Mouse (Mus musculus): ENCODE data around the gene Hes6. TPM values are rescaled to one million over a fixed set of nuclear protein-coding genes. Genes with fewer than 3 reads are reported as not detected.

Hes6 gene
- polyA plus RNA-seq, 1 experiment from 2014 or later, result 82.9 TPM

- WGBS, result 92% methylated on average over 3 of the region's 3 CpGs
- no peak for ATAC-seq (ENCODE audit: insufficient read depth, low FRiP score, low read depth)
- peaks cover 18% of the 10 kb centered on the region for H3K4me1 ChIP-seq
Measured at GRCm38 (mm10) chr1:91437083-91437400, 23.2 kb upstream of the Hes6 start.

DNA sequence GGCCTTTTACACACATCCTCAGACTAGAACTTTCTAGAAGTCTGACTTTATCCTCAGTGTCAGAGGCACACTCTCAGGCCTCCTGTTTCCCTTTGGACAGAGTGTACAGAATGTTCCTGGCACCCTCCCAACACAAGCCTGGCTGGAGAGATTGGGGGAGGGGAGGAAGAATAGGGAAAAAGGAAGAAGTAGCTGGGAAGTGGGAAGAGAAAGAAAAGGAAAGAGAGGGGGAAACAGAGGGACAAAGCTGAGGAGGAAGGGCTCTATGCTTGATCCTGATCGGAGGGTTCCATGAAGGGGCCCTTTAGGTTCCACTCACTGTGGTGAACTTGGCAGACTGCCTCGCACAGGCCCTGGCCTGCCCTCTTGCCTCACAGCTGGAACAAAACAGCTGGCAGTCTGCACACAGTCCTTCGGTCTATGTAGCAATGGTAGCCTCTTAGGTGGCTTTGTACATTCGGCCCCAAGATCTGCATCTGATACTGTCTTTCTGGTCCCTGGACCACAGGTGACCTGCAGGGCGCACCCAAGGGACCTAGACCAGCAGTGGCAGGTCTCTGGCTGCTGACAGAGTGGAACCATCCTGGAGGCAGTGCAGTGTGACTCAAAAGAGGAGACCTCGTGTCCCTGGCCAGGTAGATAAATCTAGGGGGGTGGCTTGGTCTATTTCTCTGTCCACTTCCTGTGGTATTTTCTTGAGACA is 22.7 kb upstream of the Hes6 start:
- Histone ChIP-seq H3K4me2 (no peak overlapping the region), H3K36me3 (peaks cover 19% of the 10 kb centered on the region), H3K9ac (no peak overlapping the region), H3K9me3 (no peaks in the 10 kb centered on the region), H3K27ac (peak overlapping the region; percentile 85), H3K4me1 (peaks cover 18% of the 10 kb centered on the region), H3K27me3 (replicated peaks) (no peaks in the 10 kb centered on the region), H3K4me3 (replicated peaks) (no peak overlapping the region)
- 45% methylated on average over 6 of the region's 6 CpGs for WGBS
- ATAC-seq (ENCODE audit: insufficient read depth, low FRiP score, low read depth), result peak; percentile 66; the same call in 1 of the 2 replicates

More at GRCm38 (mm10) chr1:91437083-91437400, 23.2 kb upstream of the Hes6 start:
- peak overlapping the region; percentile 85; the same call in 1 of the 2 replicates for H3K27ac ChIP-seq
- no peak overlapping the region for H3K4me3 ChIP-seq (replicated peaks)
- no peaks in the 10 kb centered on the region for H3K27me3 ChIP-seq (replicated peaks)
- no peak overlapping the region for H3K4me2 ChIP-seq
- H3K36me3 ChIP-seq, result peaks cover 19% of the 10 kb centered on the region
- H3K9ac ChIP-seq, result no peak overlapping the region
- H3K9me3 ChIP-seq, result no peaks in the 10 kb centered on the region

GRCm38 (mm10) chr1:91435606-91436130 is 21.8 kb upstream of the Hes6 start:
- Histone ChIP-seq H3K9ac (no peak overlapping the region), H3K27ac (peak overlapping the region; percentile 85)
- ATAC-seq (ENCODE audit: insufficient read depth, low FRiP score, low read depth), result no peak

DNA sequence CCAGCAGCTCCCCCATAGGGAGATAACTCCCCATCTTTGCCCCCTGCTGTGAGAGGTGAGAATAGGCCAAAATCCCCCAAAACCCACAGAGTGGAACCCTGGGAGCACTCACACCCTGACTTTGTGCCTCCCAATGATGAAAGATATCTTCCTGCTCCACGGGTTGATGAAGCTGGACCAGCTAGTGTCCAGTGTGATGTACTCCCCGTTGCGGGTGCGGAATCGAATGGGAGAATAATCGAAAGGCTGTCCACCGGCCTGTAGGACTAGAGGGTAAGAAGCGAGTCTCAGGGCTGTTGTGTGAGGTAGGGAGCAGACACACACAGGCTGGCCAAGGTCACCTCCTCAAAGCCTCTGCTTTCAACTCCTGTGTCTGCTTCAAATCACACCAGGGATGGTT is 21.1 kb upstream of the Hes6 start:
- Histone ChIP-seq H3K4me2 (no peak overlapping the region), H3K4me1 (peaks cover 18% of the 10 kb centered on the region), H3K27me3 (replicated peaks) (no peaks in the 10 kb centered on the region), H3K9me3 (no peaks in the 10 kb centered on the region), H3K36me3 (peaks cover 25% of the 10 kb centered on the region), H3K4me3 (replicated peaks) (no peak overlapping the region), H3K27ac (no peak overlapping the region), H3K9ac (no peak overlapping the region)
- 90% methylated on average over 8 of the region's 8 CpGs for WGBS
- no peak for ATAC-seq (ENCODE audit: insufficient read depth, low FRiP score, low read depth)

More at GRCm38 (mm10) chr1:91435606-91436130, 21.8 kb upstream of the Hes6 start:
- Histone ChIP-seq H3K36me3 (peaks cover 23% of the 10 kb centered on the region), H3K9me3 (no peaks in the 10 kb centered on the region), H3K4me2 (no peak overlapping the region), H3K27me3 (replicated peaks) (no peaks in the 10 kb centered on the region), H3K4me3 (replicated peaks) (no peak overlapping the region), H3K4me1 (peaks cover 18% of the 10 kb centered on the region)
- WGBS, result 86% methylated on average over 13 of the region's 13 CpGs

GRCm38 (mm10) chr1:91430761-91431160 is 16.9 kb upstream of the Hes6 start:
- WGBS, result 62% methylated on average over 7 of the region's 7 CpGs
- no peak overlapping the region for H3K9ac ChIP-seq
- H3K4me3 ChIP-seq (replicated peaks), result no peak overlapping the region
- ATAC-seq (ENCODE audit: insufficient read depth, low FRiP score, low read depth), result no peak
- H3K36me3 ChIP-seq, result peaks cover 29% of the 10 kb centered on the region; the same call in 1 of the 2 replicates
- no peaks in the 10 kb centered on the region for H3K27me3 ChIP-seq (replicated peaks)
- no peaks in the 10 kb centered on the region for H3K9me3 ChIP-seq
- no peak overlapping the region for H3K27ac ChIP-seq
- peaks cover 4% of the 10 kb centered on the region for H3K4me1 ChIP-seq
- H3K4me2 ChIP-seq, result no peak overlapping the region

DNA sequence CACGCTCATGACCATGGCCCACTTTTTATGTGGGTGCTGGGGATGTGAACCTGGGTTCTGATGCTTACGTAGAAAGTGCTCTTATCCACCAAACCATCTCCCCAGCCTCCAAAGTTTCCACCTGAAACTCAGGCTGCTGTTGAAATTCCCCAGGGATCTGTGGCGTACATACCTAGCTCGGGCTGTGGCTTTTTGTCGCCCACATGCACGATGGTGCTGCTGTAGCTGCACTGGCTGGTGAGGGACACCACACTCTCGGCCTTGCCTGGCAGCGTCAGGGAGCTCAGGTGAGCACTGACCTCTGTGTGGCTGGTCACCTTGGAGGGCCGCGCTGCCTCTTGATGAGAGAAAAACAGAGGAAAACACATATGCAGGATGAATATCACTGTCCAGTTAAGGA is 15.4 kb upstream of the Hes6 start:
- no peak overlapping the region for H3K4me3 ChIP-seq (replicated peaks)
- H3K4me1 ChIP-seq, result no peaks in the 10 kb centered on the region
- H3K4me2 ChIP-seq, result no peak overlapping the region
- 90% methylated on average over 10 of the region's 10 CpGs for WGBS
- ATAC-seq (ENCODE audit: insufficient read depth, low FRiP score, low read depth), result no peak
- H3K9me3 ChIP-seq, result no peaks in the 10 kb centered on the region
- H3K27ac ChIP-seq, result no peak overlapping the region
- peaks cover 23% of the 10 kb centered on the region; the same call in 1 of the 2 replicates for H3K36me3 ChIP-seq
- no peak overlapping the region for H3K9ac ChIP-seq
- H3K27me3 ChIP-seq (replicated peaks), result no peaks in the 10 kb centered on the region

DNA sequence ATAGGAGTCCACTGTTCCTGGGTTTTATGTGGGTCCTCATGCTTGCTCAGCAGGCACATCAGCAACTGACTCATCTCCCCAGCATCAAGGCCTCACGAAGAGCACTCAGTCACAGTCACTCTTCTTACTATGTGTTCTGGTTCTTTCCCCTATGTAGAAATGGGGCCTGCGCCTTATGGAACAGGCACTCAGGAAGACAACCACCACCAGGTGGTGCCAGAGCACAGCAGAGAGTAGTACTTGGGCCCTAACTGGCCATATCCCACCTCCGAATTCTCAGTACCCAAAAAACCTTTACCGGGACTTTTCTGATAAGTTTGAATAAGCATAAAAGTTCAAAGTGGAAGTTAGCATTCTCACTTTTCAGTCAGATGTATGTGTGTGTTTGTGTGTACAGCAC is 14.8 kb upstream of the Hes6 start:
- Histone ChIP-seq H3K4me2 (no peak overlapping the region), H3K27ac (no peak overlapping the region), H3K4me3 (replicated peaks) (no peak overlapping the region), H3K36me3 (peaks cover 23% of the 10 kb centered on the region; the same call in 1 of the 2 replicates), H3K9me3 (no peaks in the 10 kb centered on the region), H3K27me3 (replicated peaks) (no peaks in the 10 kb centered on the region), H3K9ac (no peak overlapping the region), H3K4me1 (no peaks in the 10 kb centered on the region)
- ATAC-seq (ENCODE audit: insufficient read depth, low FRiP score, low read depth), result peak; percentile 74; the same call in 1 of the 2 replicates
- 30% methylated on average over 4 of the region's 4 CpGs for WGBS

DNA sequence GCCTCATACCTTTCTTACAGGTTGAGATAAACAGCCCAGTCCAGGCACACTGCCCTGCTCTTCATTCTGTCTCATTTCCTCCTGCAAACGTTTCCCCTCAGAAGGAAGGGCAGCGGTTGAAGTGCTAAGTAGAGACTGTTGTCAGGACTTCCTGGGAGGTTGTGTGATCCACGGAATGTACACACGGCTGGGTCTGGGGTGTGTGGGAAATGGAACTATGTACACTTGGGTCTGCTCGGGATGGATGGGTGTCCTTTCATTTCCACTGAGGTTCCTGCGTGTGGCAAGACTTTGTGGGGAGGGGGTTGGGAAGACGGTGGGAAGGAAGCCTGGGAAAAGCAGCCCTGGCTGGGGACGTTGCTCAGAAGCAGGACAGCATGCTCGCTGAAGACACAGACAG is 12.6 kb upstream of the Hes6 start:
- ATAC-seq (ENCODE audit: insufficient read depth, low FRiP score, low read depth), result no peak
- Histone ChIP-seq H3K9me3 (no peaks in the 10 kb centered on the region), H3K27ac (no peak overlapping the region), H3K36me3 (peaks cover 18% of the 10 kb centered on the region; the same call in 1 of the 2 replicates), H3K4me1 (no peaks in the 10 kb centered on the region), H3K9ac (no peak overlapping the region), H3K4me3 (replicated peaks) (no peak overlapping the region), H3K4me2 (no peak overlapping the region), H3K27me3 (replicated peaks) (no peaks in the 10 kb centered on the region)
- WGBS, result 75% methylated on average over 9 of the region's 9 CpGs

DNA sequence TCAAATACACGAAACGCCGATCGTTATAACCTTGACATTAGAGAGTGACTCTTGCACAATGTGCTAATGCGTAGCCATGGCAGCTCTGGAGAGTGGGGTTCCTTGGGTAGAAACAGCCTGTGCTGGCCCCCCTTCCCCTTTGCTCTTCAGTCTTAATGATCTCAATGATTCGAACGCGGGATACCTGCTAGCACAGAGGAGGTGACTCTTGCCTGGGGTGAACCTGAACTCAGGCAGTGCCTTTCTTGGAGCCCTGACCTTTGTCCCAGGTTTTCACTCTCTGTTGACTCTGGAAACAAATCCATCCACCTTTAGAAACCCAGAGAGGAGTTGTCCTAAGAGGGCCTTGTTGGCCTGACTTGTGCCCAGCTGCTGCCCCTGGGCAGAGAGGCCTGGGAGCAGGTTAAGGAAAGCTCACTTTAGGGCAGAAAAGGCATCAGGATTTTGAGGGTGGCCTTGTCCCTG is 6.8 kb upstream of the Hes6 start:
- Histone ChIP-seq H3K4me1 (no peaks in the 10 kb centered on the region), H3K9me3 (no peaks in the 10 kb centered on the region), H3K4me2 (no peak overlapping the region), H3K27ac (no peak overlapping the region), H3K9ac (no peak overlapping the region), H3K27me3 (replicated peaks) (no peaks in the 10 kb centered on the region), H3K36me3 (peaks cover 3% of the 10 kb centered on the region; the same call in 1 of the 2 replicates), H3K4me3 (replicated peaks) (no peak overlapping the region)
- ATAC-seq (ENCODE audit: insufficient read depth, low FRiP score, low read depth), result no peak
- WGBS, result 83% methylated on average over 8 of the region's 8 CpGs

- WGBS, result 64% methylated on average over 10 of the region's 10 CpGs
- H3K4me3 ChIP-seq (replicated peaks), result no peak overlapping the region
- no peak overlapping the region for H3K9ac ChIP-seq
- H3K4me2 ChIP-seq, result no peak overlapping the region
- H3K27ac ChIP-seq, result no peak overlapping the region
- H3K27me3 ChIP-seq (replicated peaks), result no peaks in the 10 kb centered on the region
- H3K36me3 ChIP-seq, result peaks cover 3% of the 10 kb centered on the region; the same call in 1 of the 2 replicates
- ATAC-seq (ENCODE audit: insufficient read depth, low FRiP score, low read depth), result no peak
- peaks cover 5% of the 10 kb centered on the region; the same call in 1 of the 2 replicates for H3K4me1 ChIP-seq
- no peaks in the 10 kb centered on the region for H3K9me3 ChIP-seq
Measured at GRCm38 (mm10) chr1:91419862-91420600, 6.2 kb upstream of the Hes6 start.

- Histone ChIP-seq H3K36me3 (peaks cover 3% of the 10 kb centered on the region; the same call in 1 of the 2 replicates), H3K27me3 (replicated peaks) (no peaks in the 10 kb centered on the region), H3K4me3 (replicated peaks) (no peak overlapping the region), H3K4me1 (peaks cover 18% of the 10 kb centered on the region), H3K9me3 (no peaks in the 10 kb centered on the region), H3K27ac (no peak overlapping the region), H3K9ac (no peak overlapping the region), H3K4me2 (no peak overlapping the region)
- WGBS, result 71% methylated on average over 1 of the region's 1 CpGs
- no peak for ATAC-seq (ENCODE audit: insufficient read depth, low FRiP score, low read depth)
Measured at GRCm38 (mm10) chr1:91417991-91418390, 4.2 kb upstream of the Hes6 start.

DNA sequence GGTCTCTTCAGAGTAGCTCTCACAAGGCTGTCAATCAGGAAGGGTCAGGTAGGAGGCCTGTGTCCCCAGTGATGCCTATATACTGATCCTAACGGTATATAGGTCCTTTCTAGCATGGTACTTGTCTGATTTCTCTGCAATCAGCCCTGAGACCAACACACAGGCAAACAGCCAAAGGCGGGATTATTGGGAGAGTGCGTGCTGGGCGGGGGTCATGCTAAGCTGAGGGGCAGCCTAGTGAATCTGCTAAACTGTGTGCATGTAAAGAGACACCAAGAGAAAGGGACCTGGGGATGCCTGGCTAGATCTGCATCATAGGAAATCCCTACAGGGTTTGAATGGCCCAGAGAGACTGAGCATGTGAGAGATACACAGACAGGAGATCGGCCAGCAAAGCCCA is 1.5 kb upstream of the Hes6 start:
- H3K27me3 ChIP-seq (replicated peaks), result no peaks in the 10 kb centered on the region
- H3K4me3 ChIP-seq (replicated peaks), result no peak overlapping the region
- peaks cover 30% of the 10 kb centered on the region for H3K4me1 ChIP-seq
- H3K27ac ChIP-seq, result peak overlapping the region; percentile 92; the same call in 1 of the 2 replicates
- no peak overlapping the region; the same call in 1 of the 2 replicates for H3K4me2 ChIP-seq
- H3K36me3 ChIP-seq, result peaks cover 7% of the 10 kb centered on the region; the same call in 1 of the 2 replicates
- 76% methylated on average over 5 of the region's 5 CpGs for WGBS
- no peak overlapping the region for H3K9ac ChIP-seq
- no peak for ATAC-seq (ENCODE audit: insufficient read depth, low FRiP score, low read depth)
- H3K9me3 ChIP-seq, result no peaks in the 10 kb centered on the region
